Comparison of ENCODE assay signal across 8 mouse cellular contexts in genomic region chr4:126259523-126260160, GRCm38 (mm10). TPM values are rescaled to one million over a fixed set of nuclear protein-coding genes. Genes with fewer than 3 reads are reported as not detected.
DNase-seq lines count a peak whose midpoint lies in the region; ATAC-seq and TF ChIP-seq lines count a peak whose summit lies in the region.

No protein-coding gene starts in this region.

- peak overlapping the region; percentile 47 for H3K4me3 ChIP-seq in brown adipose tissue, adult 24 weeks (ENCODE audit: insufficient read depth, low read depth, low read length)
- no peak overlapping the region for H3K4me3 ChIP-seq in hindbrain, postnatal 0 days (ENCODE audit: low read length)
- H3K4me3 ChIP-seq in liver, embryonic 14.5 days (ENCODE audit: insufficient read depth in 1 of 2, low read depth in 2 of 2, low read length in 2 of 2), result peak overlapping the region in 1 of 2 experiments; percentile 7; a peak in 1 of 4 replicates

- H3K36me3 ChIP-seq in hindbrain, postnatal 0 days (ENCODE audit: insufficient read depth, low read length), result no peaks in the 10 kb centered on the region
- H3K36me3 ChIP-seq in liver, embryonic 14.5 days (replicated peaks; ENCODE audit: control insufficient read depth, insufficient read depth, low read depth), result no peaks in the 10 kb centered on the region

- no peak for ATAC-seq in hindbrain, postnatal 0 days
- ATAC-seq in liver, embryonic 14.5 days (ENCODE audit: insufficient read depth), result no peak

- TF ChIP-seq CTCF in hindbrain, postnatal 0 days (IDR thresholded peaks at IDR 0.05; ENCODE audit: low read depth), result no peak
- no peak for TF ChIP-seq CTCF in liver, embryonic 14.5 days (IDR thresholded peaks at IDR 0.05; ENCODE audit: low read depth)

- WGBS in hindbrain, postnatal 0 days, result 3% methylated on average over 15 of the region's 15 CpGs
- 2% methylated on average over 15 of the region's 15 CpGs for WGBS in liver, embryonic 14.5 days (ENCODE audit: insufficient replicate concordance)

- peak overlapping the region; percentile 29; the same call in 1 of the 2 replicates for H3K9ac ChIP-seq in hindbrain, postnatal 0 days (replicated peaks; ENCODE audit: low read length)
- H3K9ac ChIP-seq in liver, embryonic 14.5 days (replicated peaks), result no peak overlapping the region

- no peaks in the 10 kb centered on the region for H3K9me3 ChIP-seq in hindbrain, postnatal 0 days (ENCODE audit: low read length)
- H3K9me3 ChIP-seq in liver, embryonic 14.5 days (ENCODE audit: control insufficient read depth, low read length), result no peaks in the 10 kb centered on the region

- H3K27me3 ChIP-seq in hindbrain, postnatal 0 days (ENCODE audit: insufficient read depth, low read length), result no peaks in the 10 kb centered on the region
- peaks cover 32% of the 10 kb centered on the region for H3K27me3 ChIP-seq in liver, embryonic 14.5 days (ENCODE audit: control insufficient read depth, insufficient read depth, low read length)

- H3K27ac ChIP-seq in brown adipose tissue, adult 24 weeks (replicated peaks; ENCODE audit: low read depth, low read length), result peak overlapping the region; percentile 99
- peak overlapping the region; percentile 52; the same call in 1 of the 2 replicates for H3K27ac ChIP-seq in hindbrain, postnatal 0 days
- H3K27ac ChIP-seq in liver, embryonic 14.5 days, result no peak overlapping the region

- peaks cover 31% of the 10 kb centered on the region for H3K4me1 ChIP-seq in brown adipose tissue, adult 24 weeks (ENCODE audit: control insufficient read depth, insufficient read depth, insufficient read length, low read length)
- peaks cover 19% of the 10 kb centered on the region for H3K4me1 ChIP-seq in hindbrain, postnatal 0 days (ENCODE audit: insufficient read depth, low read length)
- H3K4me1 ChIP-seq in liver, embryonic 14.5 days (replicated peaks; ENCODE audit: control insufficient read depth in 2 of 2, insufficient read depth in 2 of 2, low read length in 1 of 2), result peaks cover 30 to 41% of the 10 kb centered on the region in 2 experiments

- peak overlapping the region; percentile 25; the same call in 1 of the 2 replicates for H3K4me2 ChIP-seq in hindbrain, postnatal 0 days (ENCODE audit: low read depth, low read length)
- H3K4me2 ChIP-seq in liver, embryonic 14.5 days (ENCODE audit: low read depth), result peak overlapping the region; percentile 88

- peak; percentile 63 for DNase-seq in cerebellum, adult 11-12 months
- DNase-seq in cerebellum, adult 11 months, result no peak
- DNase-seq in gastrocnemius, postnatal 10 days, result peak; percentile 75
- peak; percentile 45 for DNase-seq in hindbrain, postnatal 0 days (ENCODE audit: low spot score)
- DNase-seq in liver, embryonic 14.5 days (ENCODE audit: low read depth in 3 of 3, low spot score in 3 of 3), result no peak
- DNase-seq in natural killer cell, adult 2 months (ENCODE audit: low spot score in 2 of 2), result peak; percentile 84 to 90
- DNase-seq in thymus, postnatal 36 days, result peak; percentile 78 to 85

- TF ChIP-seq EP300 in liver, embryonic 14.5 days (IDR thresholded peaks at IDR 0.05; ENCODE audit: low read depth), result no peak

RNA-seq across cellular contexts. Expression of gene Trappc3, which starts 2.5 kb away (rescaled TPM):
- polyA plus RNA-seq in brown adipose tissue, adult 24 weeks (2012; ENCODE audit: insufficient read depth, insufficient read length, missing spikeins), result 73.3 and 97.6 TPM in 2 replicates
- total RNA-seq in gastrocnemius, postnatal 10 days (2021), result 10 to 100 TPM; 25.7 to 29.2 TPM
- total RNA-seq in hindbrain, postnatal 0 days (2014; rRNA removed), result 88.9 and 97.4 TPM in 2 replicates
- 187 and 188 TPM in 2 replicates for polyA plus RNA-seq in hindbrain, postnatal 0 days (2015; fragmentation: Nextera tagmentation; extraction: Ambion mirVana)
- 16.3 and 23.4 TPM in 2 replicates for polyA plus RNA-seq in liver, embryonic 14.5 days (2012; rRNA removed)
- 8.8 and 9.2 TPM in 2 replicates for polyA plus RNA-seq in liver, embryonic 14.5 days (2014; fragmentation: Nextera tagmentation; extraction: Ambion mirVana)

RNA-seq across cellular contexts. Expression of gene Map7d1, which starts 3.5 kb away (rescaled TPM):
- 27.0 and 28.4 TPM in 2 replicates for polyA plus RNA-seq in brown adipose tissue, adult 24 weeks (2012; ENCODE audit: insufficient read depth, insufficient read length, missing spikeins)
- 100 to 1,000 TPM; 209 to 239 TPM for total RNA-seq in gastrocnemius, postnatal 10 days (2021)
- 106 and 109 TPM in 2 replicates for total RNA-seq in hindbrain, postnatal 0 days (2014; rRNA removed)
- 51.0 and 54.6 TPM in 2 replicates for polyA plus RNA-seq in hindbrain, postnatal 0 days (2015; fragmentation: Nextera tagmentation; extraction: Ambion mirVana)
- polyA plus RNA-seq in liver, embryonic 14.5 days (2012; rRNA removed), result 8.6 and 9.4 TPM in 2 replicates
- 4.9 and 6.1 TPM in 2 replicates for polyA plus RNA-seq in liver, embryonic 14.5 days (2014; fragmentation: Nextera tagmentation; extraction: Ambion mirVana)

RNA-seq across cellular contexts. Expression of gene Col8a2, which starts 27.0 kb away (rescaled TPM):
- polyA plus RNA-seq in brown adipose tissue, adult 24 weeks (2012; ENCODE audit: insufficient read depth, insufficient read length, missing spikeins), result not detected in 2 replicates
- total RNA-seq in gastrocnemius, postnatal 10 days (2021), result 1 to 10 TPM; 5.7 to 5.9 TPM
- 11.6 and 17.7 TPM in 2 replicates for total RNA-seq in hindbrain, postnatal 0 days (2014; rRNA removed)
- polyA plus RNA-seq in hindbrain, postnatal 0 days (2015; fragmentation: Nextera tagmentation; extraction: Ambion mirVana), result 5.5 and 5.9 TPM in 2 replicates
- polyA plus RNA-seq in liver, embryonic 14.5 days (2012; rRNA removed), result 0.15 and 0.28 TPM in 2 replicates
- polyA plus RNA-seq in liver, embryonic 14.5 days (2014; fragmentation: Nextera tagmentation; extraction: Ambion mirVana), result 0.25 and 0.52 TPM in 2 replicates

RNA-seq across cellular contexts. Expression of gene Thrap3, which starts 57.1 kb away (rescaled TPM):
- 65.6 and 120 TPM in 2 replicates for polyA plus RNA-seq in brown adipose tissue, adult 24 weeks (2012; ENCODE audit: insufficient read depth, insufficient read length, missing spikeins)
- total RNA-seq in gastrocnemius, postnatal 10 days (2021), result 100 to 1,000 TPM; 131 to 152 TPM
- 85.7 and 128 TPM in 2 replicates for total RNA-seq in hindbrain, postnatal 0 days (2014; rRNA removed)
- 108 and 123 TPM in 2 replicates for polyA plus RNA-seq in hindbrain, postnatal 0 days (2015; fragmentation: Nextera tagmentation; extraction: Ambion mirVana)
- polyA plus RNA-seq in liver, embryonic 14.5 days (2012; rRNA removed), result 39.2 and 62.6 TPM in 2 replicates
- polyA plus RNA-seq in liver, embryonic 14.5 days (2014; fragmentation: Nextera tagmentation; extraction: Ambion mirVana), result 77.9 and 84.2 TPM in 2 replicates

Comparison
In these comparisons a context has a peak if more than half of its experiments do, and no peak if none do; other contexts are left out.
1. DNase-seq: peak in cerebellum, adult 11-12 months (single experiment), gastrocnemius, postnatal 10 days (single experiment), hindbrain, postnatal 0 days (single experiment), natural killer cell, adult 2 months (2 of 2) and thymus, postnatal 36 days (2 of 2); none in cerebellum, adult 11 months (single experiment) and liver, embryonic 14.5 days (0 of 3).